Mouse (Mus musculus) MEL (cell line): ENCODE results near the gene Tpd52l1. TPM values are rescaled to one million over a fixed set of nuclear protein-coding genes. Genes with fewer than 3 reads are reported as not detected.

Source experiments
- DNase-seq: peaks from one replicate; pipeline ENCODE4 v3.0.0; 2011; ENCODE audit warnings: low read depth, low spot score
- H3K27ac ChIP-seq: 2 replicates; pipeline ENCODE4 v1.5.1; 2012; ENCODE audit warnings: low read depth, mild to moderate bottlenecking, control low read depth, low read length, moderate library complexity; ENCODE audit not compliant: control insufficient read depth
- H3K27me3 ChIP-seq, 2 experiments: fragments of 150-350 bp in 1 of 2; sonication (generic) in 1 of 2; 2 replicates each; pipeline ENCODE4 v1.6.1; 2012; ENCODE audit warnings: low read length in 2 of 2, mild to moderate bottlenecking in 2 of 2, improper control_type of control experiment in 1 of 2, moderate library complexity in 1 of 2; ENCODE audit not compliant: insufficient read depth in 2 of 2, control insufficient read depth in 1 of 2
- H3K36me3 ChIP-seq, 2 experiments: 2 replicates each; pipeline ENCODE4 v1.6.1; 2012 to 2014; ENCODE audit warnings: low read length in 2 of 2, improper control_type of control experiment in 1 of 2, inconsistent platforms in 1 of 2, mild to moderate bottlenecking in 1 of 2; ENCODE audit not compliant: insufficient read depth in 2 of 2, control insufficient read depth in 1 of 2
- H3K4me1 ChIP-seq, 2 experiments: fragments of 150-350 bp in 1 of 2; sonication (generic) in 1 of 2; 2 replicates each; pipeline ENCODE4 v1.6.1; 2012; ENCODE audit warnings: low read length in 2 of 2, improper control_type of control experiment in 1 of 2, mild to moderate bottlenecking in 1 of 2; ENCODE audit not compliant: insufficient read depth in 2 of 2, control insufficient read depth in 1 of 2
- H3K4me3 ChIP-seq, 2 experiments: fragments of 150-350 bp in 1 of 2; sonication (generic) in 1 of 2; 2 replicates each; pipeline ENCODE4 v1.5.1; 2012; ENCODE audit warnings: low read depth in 2 of 2, low read length in 2 of 2, mild to moderate bottlenecking in 2 of 2, moderate library complexity in 2 of 2, control low read depth in 1 of 2, improper control_type of control experiment in 1 of 2; ENCODE audit not compliant: control insufficient read depth in 1 of 2, insufficient read depth in 1 of 2
- H3K79me2 ChIP-seq: 2 replicates; pipeline ENCODE4 v1.6.1; 2012; ENCODE audit warnings: mild to moderate bottlenecking, low read length, moderate library complexity; ENCODE audit not compliant: control insufficient read depth, poor library complexity, insufficient read depth
- H3K9ac ChIP-seq: 2 replicates; pipeline ENCODE4 v1.6.1; 2012; ENCODE audit warnings: low read depth, mild to moderate bottlenecking, control low read depth, low read length, moderate library complexity; ENCODE audit not compliant: control insufficient read depth, poor library complexity, severe bottlenecking
- H3K9me3 ChIP-seq: fragments of 150-350 bp; sonication (generic); replicated peaks from 2 replicates; pipeline ENCODE4 v1.6.1; 2012; ENCODE audit warnings: mild to moderate bottlenecking, low read length, improper control_type of control experiment, moderate library complexity; ENCODE audit not compliant: insufficient read depth
- CHD1 ChIP-seq: IDR thresholded peaks from 2 replicates; pipeline ENCODE4 v1.6.1; 2012; ENCODE audit warnings: low read depth, mild to moderate bottlenecking, inconsistent platforms, low read length, improper control_type of control experiment
- CTCF ChIP-seq, 3 experiments: IDR thresholded peaks in 2 of 3; conservative IDR thresholded peaks in 1 of 3; 2 replicates each; pipeline ENCODE4 v1.5.1; 2011 to 2012; ENCODE audit warnings: low read length in 3 of 3, low read depth in 2 of 3, mild to moderate bottlenecking in 2 of 3, improper control_type of control experiment in 1 of 3, inconsistent platforms in 1 of 3, mixed read lengths in 1 of 3, moderate library complexity in 1 of 3; ENCODE audit not compliant: control insufficient read depth in 1 of 3, insufficient read depth in 1 of 3, poor library complexity in 1 of 3, severe bottlenecking in 1 of 3
- ELF1 ChIP-seq: IDR thresholded peaks from 2 replicates; pipeline ENCODE4 v1.6.1; 2014; ENCODE audit warnings: low read depth, mild to moderate bottlenecking, inconsistent platforms, low read length, improper control_type of control experiment, moderate library complexity
- EP300 ChIP-seq, 2 experiments: IDR thresholded peaks; 2 replicates each; pipeline ENCODE4 v1.6.1; 2011; ENCODE audit warnings: improper control_type of control experiment in 2 of 2, low read length in 2 of 2, low read depth in 1 of 2, mild to moderate bottlenecking in 1 of 2
- GABPA ChIP-seq: IDR thresholded peaks from 2 replicates; pipeline ENCODE4 v1.6.1; 2012; ENCODE audit warnings: low read depth, mild to moderate bottlenecking, inconsistent platforms, low read length, improper control_type of control experiment, moderate library complexity
- HCFC1 ChIP-seq: IDR thresholded peaks from 2 replicates; pipeline ENCODE4 v1.6.1; 2012; ENCODE audit warnings: low read depth, mild to moderate bottlenecking, inconsistent platforms, low read length, improper control_type of control experiment, moderate library complexity
- JUND ChIP-seq: IDR thresholded peaks from 2 replicates; pipeline ENCODE4 v1.6.1; 2011; ENCODE audit warnings: low read depth, mild to moderate bottlenecking, improper control_type of control experiment, low read length
- MAFK ChIP-seq: IDR thresholded peaks from 2 replicates; pipeline ENCODE4 v1.6.1; 2011; ENCODE audit warnings: low read depth, mild to moderate bottlenecking, low read length, improper control_type of control experiment, borderline replicate concordance
- MAZ ChIP-seq: IDR thresholded peaks from 2 replicates; pipeline ENCODE4 v1.6.1; 2012; ENCODE audit warnings: low read depth, mild to moderate bottlenecking, inconsistent platforms, low read length, improper control_type of control experiment
- MEF2A ChIP-seq: IDR thresholded peaks from 2 replicates; pipeline ENCODE4 v1.6.1; 2014; ENCODE audit warnings: low read depth, mild to moderate bottlenecking, inconsistent platforms, low read length, improper control_type of control experiment; ENCODE audit not compliant: poor library complexity, insufficient replicate concordance, severe bottlenecking; ENCODE audit errors: extremely low read depth
- MYC ChIP-seq: IDR thresholded peaks from 2 replicates; pipeline ENCODE4 v1.6.1; 2011; ENCODE audit warnings: low read depth, mild to moderate bottlenecking, low read length, improper control_type of control experiment, moderate library complexity
- POLR2A ChIP-seq, 2 experiments: IDR thresholded peaks; 2 replicates each; pipeline ENCODE4 v1.6.1; 2011 to 2012; ENCODE audit warnings: low read length in 2 of 2, mild to moderate bottlenecking in 2 of 2, control low read depth in 1 of 2, improper control_type of control experiment in 1 of 2, low read depth in 1 of 2, moderate library complexity in 1 of 2; ENCODE audit not compliant: control insufficient read depth in 1 of 2, insufficient read depth in 1 of 2, poor library complexity in 1 of 2
- RAD21 ChIP-seq: IDR thresholded peaks from 2 replicates; pipeline ENCODE4 v1.6.1; 2011; ENCODE audit warnings: mild to moderate bottlenecking, low read depth, low read length, improper control_type of control experiment
- RCOR1 ChIP-seq: IDR thresholded peaks from 2 replicates; pipeline ENCODE4 v1.6.1; 2012; ENCODE audit warnings: low read depth, mild to moderate bottlenecking, inconsistent platforms, low read length, improper control_type of control experiment
- SIN3A ChIP-seq: IDR thresholded peaks from 2 replicates; pipeline ENCODE4 v1.6.1; 2012; ENCODE audit warnings: low read length, improper control_type of control experiment, inconsistent platforms
- SMC3 ChIP-seq: IDR thresholded peaks from 2 replicates; pipeline ENCODE4 v1.6.1; 2011; ENCODE audit warnings: low read depth, low read length, improper control_type of control experiment
- UBTF ChIP-seq: IDR thresholded peaks from 2 replicates; pipeline ENCODE4 v1.6.1; 2012; ENCODE audit warnings: low read depth, mild to moderate bottlenecking, inconsistent platforms, low read length, improper control_type of control experiment, moderate library complexity, borderline replicate concordance; ENCODE audit not compliant: insufficient read depth
- USF1 ChIP-seq: IDR thresholded peaks from 2 replicates; pipeline ENCODE4 v1.6.1; 2014; ENCODE audit warnings: low read depth, mild to moderate bottlenecking, inconsistent platforms, low read length, improper control_type of control experiment, moderate library complexity
- USF2 ChIP-seq, 2 experiments: IDR thresholded peaks; 2 replicates each; pipeline ENCODE4 v1.6.1; 2011 to 2012; ENCODE audit warnings: improper control_type of control experiment in 2 of 2, low read length in 2 of 2, borderline replicate concordance in 1 of 2, inconsistent platforms in 1 of 2, low read depth in 1 of 2, mild to moderate bottlenecking in 1 of 2; ENCODE audit not compliant: insufficient read depth in 1 of 2
- ZC3H11A ChIP-seq: IDR thresholded peaks from 2 replicates; pipeline ENCODE4 v1.6.1; 2012; ENCODE audit warnings: low read depth, mild to moderate bottlenecking, inconsistent platforms, low read length, improper control_type of control experiment
- ZMIZ1 ChIP-seq: IDR thresholded peaks from 2 replicates; pipeline ENCODE4 v1.6.1; 2012; ENCODE audit warnings: low read depth, mild to moderate bottlenecking, inconsistent platforms, low read length, improper control_type of control experiment, moderate library complexity
- polyA plus RNA-seq, 2 experiments: library from polyadenylated mRNA; stranded (reverse) in 1 of 2; unstranded in 1 of 2; fragments of >175 nt in 1 of 2; fragments of >200 nt in 1 of 2; gene quantifications; 2 replicates each; pipeline versions ENCODE4 v1.2.1 to v1.2.4; 2012; ENCODE audit warnings: low replicate concordance in 2 of 2, low read depth in 1 of 2; ENCODE audit not compliant: insufficient read length in 2 of 2, insufficient read depth in 1 of 2, missing spikeins in 1 of 2
- total RNA-seq: library from RNA; depleted of rRNA; stranded (reverse); fragments of 300-350 nt; gene quantifications from 2 replicates; pipeline ENCODE4 v1.2.3, GENCODE M21; 2012

The Tpd52l1 gene
- total and polyA plus RNA-seq, 3 experiments = not detected

DNA sequence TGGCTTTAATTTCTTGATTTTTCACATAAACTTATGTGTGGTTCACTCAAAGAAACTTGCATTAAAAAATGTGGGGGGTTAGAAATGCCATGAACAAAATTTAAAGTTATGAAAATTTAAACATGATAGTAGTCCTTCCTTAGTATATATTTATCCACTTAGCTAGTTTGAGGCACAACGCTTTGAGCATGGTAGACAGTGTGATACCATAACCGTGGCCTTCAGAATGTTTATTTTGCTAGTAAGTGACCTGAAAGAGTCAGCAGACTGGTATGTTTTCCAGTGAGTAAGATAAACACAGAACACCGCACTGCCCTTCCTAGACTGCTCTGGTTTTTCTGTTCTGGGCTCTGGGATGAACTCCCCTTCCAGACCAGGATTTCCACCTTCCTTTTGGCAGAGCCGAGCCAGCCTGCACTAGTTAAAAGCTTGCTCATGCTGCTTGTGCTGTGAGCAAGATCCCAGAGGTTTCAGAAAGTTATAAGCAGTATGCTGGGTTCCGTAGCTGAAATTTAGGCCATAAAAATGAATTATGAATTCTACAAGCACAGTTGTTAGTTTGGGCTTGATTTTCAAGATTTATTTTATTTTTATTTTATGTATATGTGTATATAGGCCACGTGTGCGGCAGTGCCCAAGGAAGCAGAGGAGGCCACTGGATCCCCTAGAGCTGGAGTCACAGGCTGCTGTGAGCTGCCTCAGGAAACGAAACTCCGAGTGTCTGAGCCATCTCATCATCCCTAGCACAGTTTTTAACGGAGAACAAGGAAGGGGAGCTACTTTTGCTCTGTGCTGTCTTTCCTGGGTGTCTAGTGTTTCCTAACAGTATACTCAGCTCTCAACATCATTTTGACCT is 21.5 kb upstream of the Tpd52l1 start:
- no peak for DNase-seq

GRCm38 (mm10) chr10:31465840-31466541 is 20.2 kb upstream of the Tpd52l1 start:
- Histone ChIP-seq H3K36me3 (no peaks in the 10 kb centered on the region), H3K27ac (no peak overlapping the region), H3K9me3 (no peaks in the 10 kb centered on the region), H3K27me3 (no peaks in the 10 kb centered on the region), H3K79me2 (no peaks in the 10 kb centered on the region), H3K4me1 (no peaks in the 10 kb centered on the region), H3K9ac (no peak overlapping the region), H3K4me3 (no peak overlapping the region)
- no peak for DNase-seq
- TF ChIP-seq MYC = no peak
- peak in 1 of 3 experiments; percentile 22; a peak in 2 of 6 replicates for TF ChIP-seq CTCF (IDR thresholded peaks at IDR 0.05 in 2 of 3, conservative IDR thresholded peaks at IDR 0.05 in 1 of 3; ENCODE audit: control insufficient read depth in 1 of 3, insufficient read depth in 1 of 3, low read depth in 2 of 3, low read length in 3 of 3, poor library complexity in 1 of 3, severe bottlenecking in 1 of 3)
- 0 out of 2 replicates have a peak, but pooled peaks have one; percentile 22 for TF ChIP-seq SMC3
- TF ChIP-seq RAD21 = peak; percentile 38
- no peak for TF ChIP-seq RCOR1
- TF ChIP-seq MAFK = no peak
- TF ChIP-seq HCFC1 = no peak

More for the DNA sequence above, 21.5 kb upstream of the Tpd52l1 start:
- no peaks in the 10 kb centered on the region for H3K4me1 ChIP-seq
- TF ChIP-seq USF1 (no peak), CHD1 (no peak), SIN3A (no peak), POLR2A (IDR thresholded peaks at IDR 0.05; ENCODE audit: control insufficient read depth in 1 of 2, insufficient read depth in 1 of 2, low read depth in 1 of 2, low read length in 2 of 2, poor library complexity in 1 of 2) (no peak), MYC (no peak), HCFC1 (no peak), USF2 (IDR thresholded peaks at IDR 0.05; ENCODE audit: borderline replicate concordance in 1 of 2, insufficient read depth in 1 of 2, low read depth in 1 of 2, low read length in 2 of 2) (no peak), UBTF (no peak), ZC3H11A (no peak), ZMIZ1 (no peak), MEF2A (no peak), MAZ (no peak), GABPA (no peak), RAD21 (no peak), JUND (no peak), ELF1 (no peak), EP300 (IDR thresholded peaks at IDR 0.05; ENCODE audit: low read depth in 1 of 2, low read length in 2 of 2) (no peak)
- TF ChIP-seq, all 39 proteins: peak for 0
- H3K9me3 ChIP-seq = no peaks in the 10 kb centered on the region
- no peaks in the 10 kb centered on the region for H3K36me3 ChIP-seq
- H3K9ac ChIP-seq = no peak overlapping the region
- no peak overlapping the region for H3K27ac ChIP-seq
- no peaks in the 10 kb centered on the region for H3K27me3 ChIP-seq
- no peak overlapping the region for H3K4me3 ChIP-seq
- H3K79me2 ChIP-seq = no peaks in the 10 kb centered on the region
